Mouse (Mus musculus) lung, embryonic 14.5 days (tissue): ENCODE data around the gene Fam229a. TPM values are rescaled to one million over a fixed set of nuclear protein-coding genes. Genes with fewer than 3 reads are reported as not detected.

Experiments
- ATAC-seq: fragments of 200-750 bp; cut with Nextera tagmentation; 2 replicates; pipeline ENCODE4 v1.8.0; 2017; ENCODE audit warnings: mild to moderate bottlenecking, moderate TSS enrichment, moderate library complexity; ENCODE audit not compliant: insufficient read depth
- DNase-seq: peaks from one replicate; pipeline ENCODE4 v3.0.0-alpha.2; 2015
- H3K27ac ChIP-seq: fragments of 300-500 bp; sonication (generic); 2 replicates; pipeline ENCODE4 v1.5.1; 2014; ENCODE audit warnings: low read depth, mild to moderate bottlenecking, moderate library complexity
- H3K27me3 ChIP-seq: fragments of 300-500 bp; sonication (generic); 2 replicates; pipeline ENCODE4 v1.6.1; 2014; ENCODE audit warnings: low read length, control low read depth; ENCODE audit not compliant: insufficient read depth
- H3K36me3 ChIP-seq: fragments of 300-500 bp; sonication (generic); 2 replicates; pipeline ENCODE4 v1.6.1; 2014; ENCODE audit warnings: control low read depth; ENCODE audit not compliant: insufficient read depth
- H3K4me1 ChIP-seq: fragments of 300-500 bp; sonication (generic); 2 replicates; pipeline ENCODE4 v1.6.1; 2014; ENCODE audit warnings: antibody characterized with exemption, control low read depth; ENCODE audit not compliant: insufficient read depth
- H3K4me2 ChIP-seq: fragments of 300-500 bp; sonication (generic); 2 replicates; pipeline ENCODE4 v1.6.1; 2014; ENCODE audit warnings: mild to moderate bottlenecking
- H3K4me3 ChIP-seq: fragments of 300-500 bp; sonication (generic); 2 replicates; pipeline ENCODE4 v1.5.1; 2014; ENCODE audit warnings: low read depth, low read length
- H3K9ac ChIP-seq: fragments of 300-500 bp; sonication (generic); 2 replicates; pipeline ENCODE4 v1.6.1; 2014
- H3K9me3 ChIP-seq: fragments of 300-500 bp; sonication (generic); 2 replicates; pipeline ENCODE4 v1.6.1; 2016; ENCODE audit warnings: low read depth, low read length, control low read depth
- CTCF ChIP-seq: IDR thresholded peaks from 2 replicates; pipeline ENCODE4 v1.5.1; 2016; ENCODE audit warnings: antibody characterized with exemption, low read depth
- WGBS: fragments of 180-500 bp; shearing (Covaris S2); extraction: QIAGEN DNeasy Blood & Tissue Kit; methylation state at CpG from one replicate; pipeline ENCODE4 v1.1.7; 2014; 5-methylcytosine and 5-hydroxymethylcytosine counted together
- polyA plus RNA-seq: library from polyadenylated mRNA; unstranded; fragments of >200 nt; fragmentation: Nextera tagmentation; extraction: Ambion mirVana; gene quantifications from 2 replicates; pipeline ENCODE4 v1.2.1, GENCODE M21; 2014

The Fam229a gene
- not detected in 2 replicates for polyA plus RNA-seq

DNA sequence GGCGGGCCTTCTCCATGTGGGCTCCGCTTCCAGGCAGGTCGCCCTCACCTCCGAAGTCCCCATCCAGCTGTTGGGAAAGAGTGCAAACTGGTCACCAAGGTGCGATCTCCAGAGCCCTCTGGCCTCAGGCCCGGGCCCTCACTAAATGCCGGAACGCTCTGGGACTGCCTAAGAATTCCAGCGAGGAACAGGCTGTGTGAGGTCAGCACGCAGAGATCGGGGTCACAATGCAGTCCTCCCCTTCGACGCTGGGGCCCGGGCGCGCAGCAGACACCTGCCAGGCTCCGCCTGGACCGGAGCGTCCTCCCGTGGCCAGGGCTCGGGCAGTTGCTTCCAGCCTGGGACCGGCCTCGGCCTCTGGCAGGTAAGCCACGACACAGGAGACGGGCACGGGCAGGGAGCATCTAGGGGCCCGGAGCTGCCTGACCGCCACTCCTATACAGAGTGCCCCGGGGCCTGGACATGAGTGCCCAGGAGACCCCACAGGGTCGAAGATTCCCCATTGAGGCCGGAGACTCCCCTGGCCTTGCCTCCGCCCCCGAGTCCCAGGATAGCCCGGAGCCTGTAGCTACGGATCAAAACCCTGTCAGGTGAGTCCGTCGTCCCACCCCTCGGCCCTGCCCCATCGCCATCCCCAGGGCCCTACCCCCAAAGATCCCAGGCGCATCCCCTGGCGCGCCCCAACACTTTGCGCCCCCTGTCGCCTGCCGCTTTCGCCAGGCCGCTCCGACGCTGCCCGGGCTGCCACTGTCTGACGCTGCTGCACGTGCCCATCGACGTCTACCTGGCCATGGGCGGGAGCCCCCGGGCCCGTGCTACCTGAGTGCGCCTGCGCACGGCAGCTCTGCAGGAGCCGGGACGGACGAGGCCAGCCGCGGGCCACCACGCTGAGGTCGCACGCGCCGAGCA lies at the start of gene Fam229a, which contains the start of gene Tssk3:
Gene Fam229a, plus strand, starts transcription at position 219 of the 909 bp plus-strand sequence.
Gene Tssk3, minus strand, starts transcription at position 51 of the 909 bp plus-strand sequence.
- peak within 1 kb of the TSS; percentile 36 for H3K4me3 ChIP-seq
- peak; percentile 46 for TF ChIP-seq CTCF
- no peaks in the 10 kb centered on the region for H3K4me1 ChIP-seq
- DNase-seq (peak; percentile 50), ATAC-seq (peak; percentile 30; the same call in 1 of the 2 replicates)
- peaks cover 33% of the 10 kb centered on the region for H3K36me3 ChIP-seq
- 4% methylated on average over 70 of the region's 70 CpGs for WGBS
- peaks cover 19% of the 10 kb centered on the region for H3K27me3 ChIP-seq
- H3K9me3 ChIP-seq, result no peaks in the 10 kb centered on the region
- no peak within 1 kb of the TSS for H3K27ac ChIP-seq
- H3K9ac ChIP-seq, result peak within 1 kb of the TSS; percentile 26; the same call in 1 of the 2 replicates
- H3K4me2 ChIP-seq, result peak within 1 kb of the TSS; percentile 67

DNA sequence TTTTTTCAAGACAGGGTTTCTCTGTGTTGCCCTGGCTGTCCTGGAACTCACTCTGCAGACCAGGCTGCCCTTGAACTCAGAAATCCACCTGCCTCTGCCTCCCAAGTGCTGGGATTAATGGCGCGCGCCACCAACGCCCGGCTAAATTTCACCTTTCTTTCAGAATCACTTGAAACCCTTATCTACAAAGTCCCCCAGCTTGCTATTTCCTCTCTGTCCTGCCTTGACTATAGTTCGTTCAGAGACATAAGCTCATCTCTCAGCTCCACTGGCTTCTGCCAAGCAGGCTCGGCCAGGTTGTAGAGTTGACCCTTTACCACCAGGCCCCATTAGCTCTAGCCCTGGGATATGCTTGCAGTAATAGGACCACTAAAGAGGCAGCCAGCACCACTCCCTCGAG lies 43.6 kb upstream of the Fam229a start:
- WGBS, result 67% methylated on average over 8 of the region's 8 CpGs
- Histone ChIP-seq H3K4me2 (no peak overlapping the region), H3K27ac (no peak overlapping the region; the same call in 1 of the 2 replicates), H3K4me1 (peaks cover 3% of the 10 kb centered on the region; the same call in 1 of the 2 replicates), H3K9me3 (no peaks in the 10 kb centered on the region), H3K36me3 (no peaks in the 10 kb centered on the region), H3K4me3 (no peak overlapping the region), H3K27me3 (peaks cover 3% of the 10 kb centered on the region; the same call in 1 of the 2 replicates), H3K9ac (no peak overlapping the region)
- TF ChIP-seq CTCF, result no peak
- no peak for DNase-seq
- no peak for ATAC-seq

GRCm38 (mm10) chr4:129447778-129448563 lies 43.0 kb upstream of the Fam229a start:
- DNase-seq, result peak; percentile 8
- Histone ChIP-seq H3K4me2 (no peak overlapping the region), H3K9me3 (no peaks in the 10 kb centered on the region), H3K9ac (no peak overlapping the region), H3K4me1 (peaks cover 3% of the 10 kb centered on the region; the same call in 1 of the 2 replicates), H3K27me3 (no peaks in the 10 kb centered on the region), H3K27ac (peak overlapping the region; percentile 8; the same call in 1 of the 2 replicates), H3K36me3 (no peaks in the 10 kb centered on the region), H3K4me3 (no peak overlapping the region)
- 56% methylated on average over 11 of the region's 11 CpGs for WGBS
- ATAC-seq, result no peak
- TF ChIP-seq CTCF, result no peak

DNA sequence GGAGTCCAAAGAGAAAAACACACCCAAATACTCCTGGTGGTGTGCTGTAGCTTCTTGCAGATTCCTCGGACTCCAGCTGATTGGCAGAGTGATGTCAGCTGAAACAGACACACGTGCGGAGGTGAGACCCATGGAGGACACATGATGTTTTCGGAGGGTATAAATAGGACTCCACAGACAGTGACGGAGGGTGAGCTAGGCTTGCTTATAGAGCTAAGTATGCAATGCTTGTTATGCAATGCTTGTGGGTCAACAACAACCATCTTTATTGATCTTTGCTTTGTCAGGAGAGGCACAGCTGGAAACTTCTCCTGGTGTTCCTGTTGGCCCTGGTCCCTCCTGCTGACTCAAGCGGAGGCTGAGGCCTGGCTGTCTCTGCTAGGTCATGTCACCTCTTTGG lies 42.3 kb upstream of the Fam229a start:
- Histone ChIP-seq H3K4me3 (no peak overlapping the region), H3K9me3 (no peaks in the 10 kb centered on the region), H3K27me3 (no peaks in the 10 kb centered on the region), H3K27ac (no peak overlapping the region), H3K9ac (no peak overlapping the region), H3K4me1 (peaks cover 3% of the 10 kb centered on the region; the same call in 1 of the 2 replicates), H3K4me2 (no peak overlapping the region), H3K36me3 (no peaks in the 10 kb centered on the region)
- TF ChIP-seq CTCF, result no peak
- no peak for DNase-seq
- 82% methylated on average over 6 of the region's 6 CpGs for WGBS
- no peak for ATAC-seq

GRCm38 (mm10) chr4:129450851-129451250 lies 40.1 kb upstream of the Fam229a start:
- WGBS, result 67% methylated on average over 2 of the region's 2 CpGs
- H3K36me3 ChIP-seq, result no peaks in the 10 kb centered on the region
- peaks cover 3% of the 10 kb centered on the region; the same call in 1 of the 2 replicates for H3K4me1 ChIP-seq
- ATAC-seq, result no peak
- H3K9me3 ChIP-seq, result no peaks in the 10 kb centered on the region
- H3K9ac ChIP-seq, result no peak overlapping the region
- H3K4me2 ChIP-seq, result no peak overlapping the region
- no peak for DNase-seq
- H3K4me3 ChIP-seq, result no peak overlapping the region
- H3K27ac ChIP-seq, result no peak overlapping the region
- H3K27me3 ChIP-seq, result no peaks in the 10 kb centered on the region
- no peak for TF ChIP-seq CTCF

DNA sequence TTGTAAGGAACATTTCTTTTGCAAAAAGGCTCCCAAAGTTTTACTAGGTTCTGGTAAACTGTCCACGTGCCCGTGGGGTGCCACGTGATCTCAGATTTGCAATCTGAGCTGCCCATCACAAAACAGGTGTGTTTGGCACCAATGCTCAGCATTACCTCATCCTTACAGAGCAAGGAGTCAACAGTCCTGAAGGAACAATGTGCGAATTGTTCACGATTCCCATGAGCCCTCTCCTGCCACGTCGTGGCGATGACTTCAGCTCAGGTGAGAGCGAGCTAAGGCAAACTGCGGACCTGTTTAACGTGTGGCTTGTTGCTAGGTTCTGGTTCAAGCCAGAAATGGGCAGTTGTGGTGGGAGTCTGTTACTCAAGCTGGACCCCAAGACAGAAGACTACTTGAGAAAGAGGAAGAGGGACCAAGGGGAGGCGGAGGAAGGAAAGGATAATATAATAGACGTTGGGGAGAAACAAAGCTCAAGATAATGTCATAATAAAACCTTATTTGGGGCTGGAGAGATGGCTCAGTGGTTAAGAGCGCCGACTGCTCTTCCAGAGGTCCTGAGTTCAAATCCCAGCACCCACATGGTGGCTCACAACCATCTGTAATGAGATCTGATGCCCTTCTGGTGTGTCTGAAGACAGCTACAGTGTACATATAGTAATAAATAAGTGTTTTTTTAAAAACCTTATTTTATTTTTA lies 39.4 kb upstream of the Fam229a start:
- WGBS, result 68% methylated on average over 15 of the region's 15 CpGs
- no peak for ATAC-seq

More for the DNA sequence above, 39.4 kb upstream of the Fam229a start:
- Histone ChIP-seq H3K27ac (no peak overlapping the region), H3K27me3 (no peaks in the 10 kb centered on the region), H3K4me3 (no peak overlapping the region), H3K9ac (no peak overlapping the region), H3K36me3 (no peaks in the 10 kb centered on the region), H3K9me3 (no peaks in the 10 kb centered on the region), H3K4me2 (no peak overlapping the region), H3K4me1 (peaks cover 3% of the 10 kb centered on the region; the same call in 1 of the 2 replicates)
- TF ChIP-seq CTCF, result no peak
- DNase-seq, result peak; percentile 58
